Mouse (Mus musculus) kidney, embryonic 14.5 days (tissue): ENCODE measurements at regions not wholly inside any gene's neighbourhood (a gene's known extent, or its start where the extent isn't known, plus 50 kb on each side); places are given as distances from the start of the nearest gene placed in this dataset.

ENCODE experiments used
- ATAC-seq: fragments of 200-750 bp; cut with Nextera tagmentation; 2 replicates; pipeline ENCODE4 v1.8.0; 2017; ENCODE audit warnings: moderate number of reproducible peaks, mild to moderate bottlenecking, moderate TSS enrichment, moderate library complexity; ENCODE audit not compliant: low FRiP score, low TSS enrichment
- H3K27ac ChIP-seq: fragments of 300-500 bp; sonication (generic); 2 replicates; pipeline ENCODE4 v1.5.1; 2014; ENCODE audit warnings: low read depth, mild to moderate bottlenecking, low read length, moderate library complexity, mixed read lengths
- H3K27me3 ChIP-seq: fragments of 300-500 bp; sonication (generic); 2 replicates; pipeline ENCODE4 v1.6.1; 2014; ENCODE audit warnings: mild to moderate bottlenecking, low read length; ENCODE audit not compliant: control insufficient read depth, insufficient read depth
- H3K36me3 ChIP-seq: fragments of 300-500 bp; sonication (generic); 2 replicates; pipeline ENCODE4 v1.6.1; 2014; ENCODE audit warnings: low read length, mixed read lengths; ENCODE audit not compliant: control insufficient read depth, insufficient read depth
- H3K4me1 ChIP-seq: fragments of 300-500 bp; sonication (generic); 2 replicates; pipeline ENCODE4 v1.6.1; 2014; ENCODE audit warnings: low read length, mixed read lengths; ENCODE audit not compliant: control insufficient read depth, insufficient read depth
- H3K4me2 ChIP-seq: fragments of 300-500 bp; sonication (generic); replicated peaks from 2 replicates; pipeline ENCODE4 v1.6.1; 2014; ENCODE audit warnings: low read depth, mild to moderate bottlenecking, low read length
- H3K4me3 ChIP-seq: fragments of 300-500 bp; sonication (generic); 2 replicates; pipeline ENCODE4 v1.5.1; 2014; ENCODE audit warnings: mild to moderate bottlenecking, low read length
- H3K9ac ChIP-seq: fragments of 300-500 bp; sonication (generic); 2 replicates; pipeline ENCODE4 v1.6.1; 2014; ENCODE audit warnings: low read depth, mild to moderate bottlenecking, low read length, moderate library complexity
- H3K9me3 ChIP-seq: fragments of 300-500 bp; sonication (generic); 2 replicates; pipeline ENCODE4 v1.6.1; 2016; ENCODE audit warnings: low read length; ENCODE audit not compliant: control insufficient read depth
- WGBS: fragments of 180-500 bp; shearing (Covaris S2); extraction: QIAGEN DNeasy Blood & Tissue Kit; methylation state at CpG from one replicate; pipeline ENCODE4 v1.1.7; 2014; 5-methylcytosine and 5-hydroxymethylcytosine counted together

DNA sequence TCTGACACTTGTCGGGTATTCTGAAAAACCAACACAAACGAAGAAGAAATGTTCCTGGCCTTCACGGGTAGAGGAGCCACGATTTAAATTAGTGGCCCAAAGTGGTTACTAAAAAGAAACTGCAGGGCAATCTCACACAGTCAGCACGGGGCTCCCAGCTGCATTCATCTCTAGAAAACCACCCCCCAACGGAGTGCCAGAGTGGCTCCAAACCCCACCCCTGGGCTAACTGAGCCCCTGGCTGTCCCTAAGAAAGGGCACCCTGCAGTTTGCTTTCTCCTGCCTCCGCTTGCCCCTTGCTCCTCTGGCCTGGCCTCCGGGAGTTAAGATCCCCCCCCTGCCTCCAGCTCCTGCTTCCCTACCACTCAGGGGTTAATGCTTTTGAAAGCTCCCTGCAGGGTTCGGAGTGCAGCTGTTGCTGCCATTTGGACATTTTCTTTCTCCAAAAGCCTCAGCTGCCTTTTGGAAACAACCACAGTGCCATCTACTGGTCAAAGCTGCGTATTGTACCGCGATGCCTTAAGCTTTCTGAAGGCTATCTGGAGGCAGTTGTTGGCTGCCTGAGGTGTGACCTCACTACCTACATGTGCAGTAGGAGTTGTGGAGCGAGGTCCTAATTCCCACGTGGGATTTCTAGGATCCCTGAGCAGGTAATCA lies 92.9 kb upstream of the Castor2 start:
- Histone ChIP-seq H3K9ac (no peak overlapping the region), H3K4me2 (peak overlapping the region; percentile 34)

GRCm38 (mm10) chr5:134006001-134006400 lies 93.5 kb upstream of the Castor2 start:
- Histone ChIP-seq H3K27ac (no peak overlapping the region), H3K27me3 (no peaks in the 10 kb centered on the region), H3K36me3 (no peaks in the 10 kb centered on the region), H3K4me3 (no peak overlapping the region), H3K9me3 (no peaks in the 10 kb centered on the region), H3K4me2 (no peak overlapping the region), H3K9ac (no peak overlapping the region), H3K4me1 (no peaks in the 10 kb centered on the region)
- WGBS = 55% methylated on average over 3 of the region's 3 CpGs
- no peak for ATAC-seq

More for the DNA sequence above, 92.9 kb upstream of the Castor2 start:
- Histone ChIP-seq H3K27me3 (no peaks in the 10 kb centered on the region), H3K36me3 (no peaks in the 10 kb centered on the region), H3K4me1 (no peaks in the 10 kb centered on the region), H3K9me3 (no peaks in the 10 kb centered on the region), H3K4me3 (no peak overlapping the region), H3K27ac (no peak overlapping the region)
- 5% methylated on average over 14 of the region's 14 CpGs for WGBS
- peak; percentile 85 for ATAC-seq

GRCm38 (mm10) chr5:134000100-134000499 lies 99.4 kb upstream of the Castor2 start:
- no peak for ATAC-seq
- H3K9ac ChIP-seq = no peak overlapping the region
- H3K36me3 ChIP-seq = no peaks in the 10 kb centered on the region
- H3K27ac ChIP-seq = peak overlapping the region; percentile 24; the same call in 1 of the 2 replicates
- H3K4me2 ChIP-seq = no peak overlapping the region
- H3K9me3 ChIP-seq = no peaks in the 10 kb centered on the region
- no peak overlapping the region for H3K4me3 ChIP-seq
- peaks cover 3% of the 10 kb centered on the region; the same call in 1 of the 2 replicates for H3K4me1 ChIP-seq
- H3K27me3 ChIP-seq = no peaks in the 10 kb centered on the region
- WGBS = 2% methylated on average over 3 of the region's 3 CpGs

DNA sequence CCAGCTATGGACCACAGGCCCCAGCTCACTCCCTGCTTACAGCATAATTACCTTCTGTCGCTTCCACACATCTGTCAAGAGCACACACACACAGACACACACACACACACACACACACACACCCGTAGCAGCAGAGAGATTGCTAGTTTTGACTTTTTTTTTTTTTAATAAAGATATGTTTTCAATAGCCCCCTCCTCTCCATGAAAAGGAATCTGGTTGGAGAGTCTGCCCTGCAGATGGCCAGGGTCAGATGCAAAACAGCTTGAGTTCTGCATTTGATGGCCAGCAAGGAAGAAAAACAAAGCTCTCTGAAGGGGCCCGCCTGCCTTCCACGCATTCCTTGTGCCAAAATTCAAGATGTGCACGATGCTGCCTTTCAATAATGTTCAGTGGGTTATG lies 99.8 kb upstream of the Castor2 start:
- Histone ChIP-seq H3K27me3 (no peaks in the 10 kb centered on the region), H3K4me1 (peaks cover 3% of the 10 kb centered on the region; the same call in 1 of the 2 replicates), H3K4me3 (no peak overlapping the region), H3K9me3 (no peaks in the 10 kb centered on the region), H3K9ac (no peak overlapping the region), H3K27ac (no peak overlapping the region), H3K4me2 (no peak overlapping the region), H3K36me3 (no peaks in the 10 kb centered on the region)
- no peak for ATAC-seq
- 9% methylated on average over 5 of the region's 5 CpGs for WGBS

DNA sequence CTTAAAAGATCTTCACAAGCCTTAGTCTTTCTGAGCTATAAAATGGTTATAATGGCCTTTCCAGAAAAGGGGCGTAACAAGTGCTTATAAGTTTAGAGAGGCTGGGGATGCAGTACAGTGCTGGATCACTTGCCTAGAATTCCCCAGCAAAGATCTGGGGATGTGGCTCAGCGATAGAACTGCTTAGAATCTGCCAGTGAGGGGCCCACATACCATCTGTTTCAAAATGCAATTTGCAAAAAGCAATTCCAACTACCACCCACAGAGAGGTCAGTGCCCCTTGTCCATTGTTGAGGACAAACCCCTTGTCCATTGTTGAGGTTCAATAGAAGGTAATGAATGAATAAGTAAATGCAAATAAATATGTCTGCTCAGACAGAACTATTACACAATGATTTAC lies 107.5 kb upstream of the Castor2 start:
- Histone ChIP-seq H3K4me2 (no peak overlapping the region), H3K4me1 (no peaks in the 10 kb centered on the region), H3K9me3 (no peaks in the 10 kb centered on the region), H3K27me3 (no peaks in the 10 kb centered on the region), H3K27ac (no peak overlapping the region), H3K36me3 (no peaks in the 10 kb centered on the region), H3K4me3 (no peak overlapping the region), H3K9ac (no peak overlapping the region)
- WGBS = 76% methylated on average over 2 of the region's 2 CpGs
- ATAC-seq = no peak

GRCm38 (mm10) chr5:133991556-133991955 lies 108.0 kb upstream of the Castor2 start:
- no peaks in the 10 kb centered on the region for H3K9me3 ChIP-seq
- H3K27ac ChIP-seq = no peak overlapping the region
- H3K4me2 ChIP-seq = no peak overlapping the region
- no peaks in the 10 kb centered on the region for H3K4me1 ChIP-seq
- no peaks in the 10 kb centered on the region for H3K36me3 ChIP-seq
- H3K27me3 ChIP-seq = no peaks in the 10 kb centered on the region
- H3K4me3 ChIP-seq = no peak overlapping the region
- no peak for ATAC-seq
- WGBS = 54% methylated on average over 3 of the region's 3 CpGs
- no peak overlapping the region for H3K9ac ChIP-seq

DNA sequence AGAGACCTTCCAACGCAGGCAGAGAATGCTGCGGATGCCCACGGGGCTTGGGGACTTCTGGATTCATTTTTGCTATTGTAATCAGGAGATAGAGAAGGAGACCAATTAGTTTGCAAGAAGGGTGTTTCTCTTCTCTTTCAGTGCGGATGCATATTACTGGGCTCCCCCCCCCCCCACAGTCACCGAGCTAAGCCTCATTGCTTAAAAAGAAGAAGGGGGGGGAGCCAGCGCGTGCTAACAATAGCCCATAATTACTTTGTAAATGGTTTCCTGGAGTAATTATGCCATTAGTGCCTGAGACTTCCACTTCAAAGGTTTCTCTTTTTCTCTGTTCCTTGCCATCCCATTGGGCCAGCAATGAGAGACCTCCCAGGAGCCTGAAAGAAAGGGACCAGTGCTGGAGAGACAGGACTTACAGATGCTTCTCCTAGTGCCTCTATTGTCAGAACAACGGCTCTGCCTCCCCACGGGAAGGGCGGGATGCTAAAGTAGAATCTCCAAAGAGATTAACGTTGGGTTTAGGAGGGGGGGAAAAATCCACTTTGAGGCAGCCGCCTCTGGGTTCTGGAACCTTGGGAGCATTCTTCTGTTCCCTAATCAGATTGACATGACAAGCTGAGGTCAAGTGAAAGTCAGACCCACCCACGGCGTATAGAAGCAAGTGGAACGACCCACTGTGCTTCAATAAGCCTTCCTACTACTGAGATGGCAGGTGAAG lies 116.1 kb upstream of the Castor2 start:
- Histone ChIP-seq H3K4me1 (no peaks in the 10 kb centered on the region), H3K9ac (no peak overlapping the region), H3K4me3 (no peak overlapping the region), H3K27me3 (peaks cover 9% of the 10 kb centered on the region; the same call in 1 of the 2 replicates), H3K27ac (no peak overlapping the region), H3K36me3 (no peaks in the 10 kb centered on the region), H3K9me3 (no peaks in the 10 kb centered on the region), H3K4me2 (no peak overlapping the region)
- no peak for ATAC-seq
- 4% methylated on average over 15 of the region's 15 CpGs for WGBS

DNA sequence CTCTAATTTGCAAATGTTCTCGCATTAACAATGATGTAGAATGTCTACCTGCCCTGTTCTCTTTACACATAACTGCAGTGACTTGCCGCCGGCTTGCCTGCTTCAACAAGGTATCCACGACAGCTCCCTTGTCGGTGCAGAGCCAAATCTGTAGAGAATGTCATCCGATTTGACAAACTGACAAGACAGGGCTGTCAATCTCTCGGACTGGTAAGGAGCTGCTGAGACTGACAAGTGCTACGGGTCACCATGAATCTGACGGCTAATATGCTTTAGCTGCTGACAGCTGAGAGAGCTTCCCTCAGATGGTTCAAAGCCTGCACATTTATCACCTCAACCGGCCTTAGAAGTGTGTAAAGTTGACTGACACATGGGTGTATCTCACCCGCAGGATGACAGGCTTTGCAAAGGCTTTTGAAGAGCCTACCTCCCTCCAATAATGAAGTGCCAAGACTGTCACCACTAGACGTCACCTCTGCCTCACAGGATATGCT lies 129.0 kb upstream of the Castor2 start:
- ATAC-seq = no peak
- no peak overlapping the region for H3K27ac ChIP-seq
- peaks cover 9% of the 10 kb centered on the region; the same call in 1 of the 2 replicates for H3K9me3 ChIP-seq
- H3K4me2 ChIP-seq = no peak overlapping the region
- no peaks in the 10 kb centered on the region for H3K36me3 ChIP-seq
- no peaks in the 10 kb centered on the region for H3K27me3 ChIP-seq
- H3K4me3 ChIP-seq = no peak overlapping the region
- H3K4me1 ChIP-seq = no peaks in the 10 kb centered on the region
- no peak overlapping the region for H3K9ac ChIP-seq
- WGBS = 51% methylated on average over 12 of the region's 12 CpGs

DNA sequence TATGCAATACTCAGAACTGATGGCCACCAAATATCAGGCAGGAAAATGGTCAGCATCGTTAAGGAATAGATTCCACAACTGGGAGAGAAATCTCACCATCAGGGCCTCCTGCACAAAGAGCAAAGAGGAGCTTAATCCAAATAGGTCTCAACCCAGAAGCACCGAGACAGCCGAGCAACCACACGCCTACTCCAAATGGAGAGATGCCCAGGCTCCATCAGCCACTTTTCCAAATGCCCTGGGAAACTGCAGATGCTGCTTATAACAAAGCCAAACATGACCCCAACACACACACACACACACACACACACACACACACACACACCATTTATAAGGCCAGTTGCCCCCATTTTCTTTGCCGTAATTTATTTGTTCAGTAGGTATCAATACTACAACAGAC lies 136.2 kb upstream of the Castor2 start:
- no peaks in the 10 kb centered on the region for H3K4me1 ChIP-seq
- H3K9ac ChIP-seq = no peak overlapping the region
- no peak for ATAC-seq
- H3K27me3 ChIP-seq = no peaks in the 10 kb centered on the region
- H3K9me3 ChIP-seq = peaks cover 9% of the 10 kb centered on the region; the same call in 1 of the 2 replicates
- no peak overlapping the region for H3K4me2 ChIP-seq
- WGBS = 95% methylated on average over 5 of the region's 5 CpGs
- no peaks in the 10 kb centered on the region for H3K36me3 ChIP-seq
- no peak overlapping the region for H3K27ac ChIP-seq
- H3K4me3 ChIP-seq = no peak overlapping the region
